Mouse (Mus musculus) cerebellum, postnatal 25 days (tissue): Measurements from ENCODE around the gene Prmt8.

Experiments
- DNase-seq, 2 experiments: peaks; one replicate each; pipeline ENCODE4 v3.0.0; 2021; ENCODE audit warnings: mixed read lengths in 2 of 2

The Prmt8 gene

GRCm38 (mm10) chr6:127769275-127770156 is at the start of gene Prmt8:
Gene Prmt8 (minus strand): TSS chr6:127769472.
- peak; percentile 25 to 41 for DNase-seq

- no peak for DNase-seq
Observed at GRCm38 (mm10) chr6:127803046-127803729, 33.9 kb upstream of the Prmt8 start.

GRCm38 (mm10) chr6:127802211-127802610 is 32.9 kb upstream of the Prmt8 start:
- DNase-seq, result no peak

GRCm38 (mm10) chr6:127790023-127790422 is 20.8 kb upstream of the Prmt8 start:
- no peak for DNase-seq

GRCm38 (mm10) chr6:127770806-127771205 is 1.5 kb upstream of the Prmt8 start:
- no peak for DNase-seq

- peak; percentile 62 to 63 for DNase-seq
Observed at GRCm38 (mm10) chr6:127768621-127769274, 524 bp downstream of the Prmt8 start.

GRCm38 (mm10) chr6:127767706-127768493 is 1.4 kb downstream of the Prmt8 start:
- peak; percentile 64 for DNase-seq

- peak in 1 of 2 experiments; percentile 60 for DNase-seq
Observed at GRCm38 (mm10) chr6:127767201-127767705, 2.0 kb downstream of the Prmt8 start.

GRCm38 (mm10) chr6:127766641-127767200 is 2.6 kb downstream of the Prmt8 start:
- DNase-seq, result peak; percentile 53 to 69

GRCm38 (mm10) chr6:127766041-127766604 is 3.1 kb downstream of the Prmt8 start:
- peak; percentile 48 to 61 for DNase-seq

GRCm38 (mm10) chr6:127765573-127765972 is 3.7 kb downstream of the Prmt8 start:
- no peak for DNase-seq

GRCm38 (mm10) chr6:127758264-127758663 is 11.0 kb downstream of the Prmt8 start:
- DNase-seq, result no peak

GRCm38 (mm10) chr6:127757667-127758167 is 11.6 kb downstream of the Prmt8 start:
- DNase-seq, result no peak

- DNase-seq, result no peak
Observed at GRCm38 (mm10) chr6:127756856-127757255, 12.4 kb downstream of the Prmt8 start.

- no peak for DNase-seq
Observed at GRCm38 (mm10) chr6:127753228-127753627, 16.0 kb downstream of the Prmt8 start.

- DNase-seq, result peak in 1 of 2 experiments; percentile 38
Observed at GRCm38 (mm10) chr6:127752681-127753080, 16.6 kb downstream of the Prmt8 start.

- no peak for DNase-seq
Observed at GRCm38 (mm10) chr6:127751499-127751898, 17.8 kb downstream of the Prmt8 start.

GRCm38 (mm10) chr6:127748793-127749192 is 20.5 kb downstream of the Prmt8 start:
- no peak for DNase-seq

GRCm38 (mm10) chr6:127742290-127742689 is 27.0 kb downstream of the Prmt8 start:
- no peak for DNase-seq

- DNase-seq, result no peak
Observed at GRCm38 (mm10) chr6:127741162-127741561, 28.1 kb downstream of the Prmt8 start.

- DNase-seq, result peak in 1 of 2 experiments; percentile 35
Observed at GRCm38 (mm10) chr6:127740711-127741110, 28.6 kb downstream of the Prmt8 start.
